Mouse (Mus musculus) left cerebral cortex, adult 9 months (tissue): ENCODE measurements around the gene Cep164.
A peak's percentile ranks its signal among the peaks of the same experiment; 100 is the strongest.
"Not testable (repeated sequence)": the region's sequence is repeated elsewhere in the genome, so short reads cannot be mapped to it uniquely, and the experiment has no call there.

Experiments
- DNase-seq, 2 experiments: peaks; one replicate each; pipeline ENCODE4 v3.0.0; 2022; ENCODE audit warnings: low spot score in 2 of 2

Gene Cep164

GRCm38 (mm10) chr9:45828291-45828963, at the start of gene Cep164:
Gene Cep164, minus strand, starts transcription at chr9:45828691.
- peak; percentile 76 to 93 for DNase-seq

- DNase-seq, result no peak
These were observed 49.4 kb upstream of the Cep164 start for GRCm38 (mm10) chr9:45877928-45878327.

GRCm38 (mm10) chr9:45870265-45870664, 41.8 kb upstream of the Cep164 start:
- no peak for DNase-seq

- DNase-seq, result no peak
These were observed 40.7 kb upstream of the Cep164 start for GRCm38 (mm10) chr9:45869181-45869580.

GRCm38 (mm10) chr9:45861813-45862212, 33.3 kb upstream of the Cep164 start:
- DNase-seq, result no peak

- DNase-seq, result no peak
These were observed 30.9 kb upstream of the Cep164 start for GRCm38 (mm10) chr9:45859364-45859763.

GRCm38 (mm10) chr9:45854136-45854535, 25.6 kb upstream of the Cep164 start:
- no peak for DNase-seq

- DNase-seq, result no peak
These were observed 25.2 kb upstream of the Cep164 start for GRCm38 (mm10) chr9:45853695-45854094.

GRCm38 (mm10) chr9:45851776-45852175, 23.3 kb upstream of the Cep164 start:
- DNase-seq, result no peak

GRCm38 (mm10) chr9:45851330-45851729, 22.8 kb upstream of the Cep164 start:
- DNase-seq, result no peak

GRCm38 (mm10) chr9:45850528-45851155, 22.2 kb upstream of the Cep164 start:
- no peak for DNase-seq

- DNase-seq, result peak; percentile 55 to 82
These were observed 21.3 kb upstream of the Cep164 start for GRCm38 (mm10) chr9:45849528-45850408.

GRCm38 (mm10) chr9:45846891-45847460, 18.5 kb upstream of the Cep164 start:
- DNase-seq, result no peak

- not testable (repeated sequence) for DNase-seq
These were observed 17.7 kb upstream of the Cep164 start for GRCm38 (mm10) chr9:45846176-45846575.

- no peak for DNase-seq
These were observed 17.1 kb upstream of the Cep164 start for GRCm38 (mm10) chr9:45845541-45845940.

GRCm38 (mm10) chr9:45843780-45844179, 15.3 kb upstream of the Cep164 start:
- DNase-seq, result no peak

GRCm38 (mm10) chr9:45843007-45843406, 14.5 kb upstream of the Cep164 start:
- DNase-seq, result no peak

GRCm38 (mm10) chr9:45841458-45841857, 13.0 kb upstream of the Cep164 start:
- DNase-seq, result no peak

GRCm38 (mm10) chr9:45840331-45840730, 11.8 kb upstream of the Cep164 start:
- DNase-seq, result no peak

GRCm38 (mm10) chr9:45839982-45840300, 11.4 kb upstream of the Cep164 start:
- DNase-seq, result no peak

- DNase-seq, result no peak
These were observed 10.9 kb upstream of the Cep164 start for GRCm38 (mm10) chr9:45839139-45839981.
